Mouse (Mus musculus) layer of hippocampus, postnatal 25 days (tissue): Measurements from ENCODE around the gene Kcp. TPM values are rescaled to one million over a fixed set of nuclear protein-coding genes. Genes with fewer than 3 reads are reported as not detected.

Experiments
- DNase-seq, 2 experiments: peaks; one replicate each; pipeline ENCODE4 v3.0.0; 2022; ENCODE audit warnings: mixed read lengths in 2 of 2, low spot score in 1 of 2; ENCODE audit errors: extremely low spot score in 1 of 2
- total RNA-seq, 2 experiments: library from RNA; stranded (reverse); gene quantifications; 2 replicates each; pipeline ENCODE4 v1.2.3; 2021

Gene Kcp
- total RNA-seq, 2 experiments from 2014 or later, result 2.1 to 3.0 TPM

GRCm38 (mm10) chr6:29428171-29428570 is 79.6 kb downstream of the Kcp start:
- DNase-seq, result no peak

- no peak for DNase-seq
These were observed 81.4 kb downstream of the Kcp start for GRCm38 (mm10) chr6:29426331-29426730.

GRCm38 (mm10) chr6:29425118-29425517 is 82.6 kb downstream of the Kcp start:
- DNase-seq, result no peak

Other genes starting within 250 kb of the Kcp start
- gene Hilpda, start 235.5 kb downstream of the Kcp start, total RNA-seq, result 1 to 10 TPM; 4.6 to 6.6 TPM
- 1 to 10 TPM in 1 of 2 experiments, not detected in 1; 1.0 TPM for gene Fam71f2, start 228.4 kb downstream of the Kcp start, total RNA-seq
- not detected for gene Fam71f1, start 188.8 kb downstream of the Kcp start, total RNA-seq
- 10 to 100 TPM; 69.6 to 72.7 TPM for gene Calu, start 159.9 kb downstream of the Kcp start, total RNA-seq
- gene Opn1sw, start 119.5 kb downstream of the Kcp start, total RNA-seq, result under 1 TPM; 0.19 to 0.20 TPM
- 10 to 100 TPM; 59.8 to 60.9 TPM for gene Ccdc136, start 111.6 kb downstream of the Kcp start, total RNA-seq
- 1 to 10 TPM in 1 of 2 experiments, under 1 TPM in 1; 0.96 to 1.4 TPM for gene Flnc, start 74.7 kb downstream of the Kcp start, total RNA-seq
- gene Atp6v1f, start 40.2 kb downstream of the Kcp start, total RNA-seq, result 100 to 1,000 TPM; 241 to 263 TPM
- gene Atp6v1fnb, start 36.5 kb downstream of the Kcp start, total RNA-seq, result under 1 TPM in 1 of 2 experiments, not detected in 1; 0.59 TPM
- 1 to 10 TPM; 3.4 to 4.0 TPM for gene Irf5, start 18.7 kb upstream of the Kcp start, total RNA-seq
- 10 to 100 TPM; 62.5 to 72.4 TPM for gene Tnpo3, start 101.9 kb upstream of the Kcp start, total RNA-seq
- gene Tspan33, start 186.3 kb upstream of the Kcp start, total RNA-seq, result 10 to 100 TPM; 26.9 to 34.0 TPM
- 10 to 100 TPM; 13.6 to 15.7 TPM for gene Smo, start 227.6 kb upstream of the Kcp start, total RNA-seq